Mouse (Mus musculus) forebrain, embryonic 16.5 days (tissue): ENCODE results near the gene Sebox. TPM values are rescaled to one million over a fixed set of nuclear protein-coding genes. Genes with fewer than 3 reads are reported as not detected.

ENCODE experiments used
- ATAC-seq: fragments of 200-750 bp; cut with Nextera tagmentation; 2 replicates; pipeline ENCODE4 v1.8.0; 2017; ENCODE audit warnings: mild to moderate bottlenecking, moderate library complexity
- H3K27ac ChIP-seq: fragments of 300-500 bp; sonication (generic); 2 replicates; pipeline ENCODE4 v1.5.1; 2014; ENCODE audit warnings: low read length, control low read depth
- H3K27me3 ChIP-seq: fragments of 300-500 bp; sonication (generic); replicated peaks from 2 replicates; pipeline ENCODE4 v1.6.1; 2014; ENCODE audit warnings: low read length; ENCODE audit not compliant: control insufficient read depth, insufficient read depth
- H3K36me3 ChIP-seq: fragments of 300-500 bp; sonication (generic); 2 replicates; pipeline ENCODE4 v1.6.1; 2014; ENCODE audit not compliant: control insufficient read depth, insufficient read depth
- H3K4me1 ChIP-seq: fragments of 300-500 bp; sonication (generic); replicated peaks from 2 replicates; pipeline ENCODE4 v1.6.1; 2014; ENCODE audit warnings: low read length; ENCODE audit not compliant: control insufficient read depth, insufficient read depth
- H3K4me2 ChIP-seq: fragments of 300-500 bp; sonication (generic); 2 replicates; pipeline ENCODE4 v1.6.1; 2014; ENCODE audit warnings: mild to moderate bottlenecking, low read length, control low read depth
- H3K4me3 ChIP-seq: fragments of 300-500 bp; sonication (generic); replicated peaks from 2 replicates; pipeline ENCODE4 v1.5.1; 2014; ENCODE audit warnings: mild to moderate bottlenecking, low read length, control low read depth
- H3K9ac ChIP-seq: fragments of 300-500 bp; sonication (generic); replicated peaks from 2 replicates; pipeline ENCODE4 v1.6.1; 2014; ENCODE audit warnings: low read depth, low read length, control low read depth
- H3K9me3 ChIP-seq: fragments of 300-500 bp; sonication (generic); 2 replicates; pipeline ENCODE4 v1.6.1; 2016; ENCODE audit warnings: low read length; ENCODE audit not compliant: control insufficient read depth
- WGBS: fragments of 180-500 bp; shearing (Covaris S2); extraction: QIAGEN DNeasy Blood & Tissue Kit; methylation state at CpG from one replicate; pipeline ENCODE4 v1.1.7; 2014; 5-methylcytosine and 5-hydroxymethylcytosine counted together
- polyA plus RNA-seq: library from polyadenylated mRNA; unstranded; fragments of >200 nt; fragmentation: Nextera tagmentation; extraction: Ambion mirVana; gene quantifications from 2 replicates; pipeline ENCODE4 v1.2.1, GENCODE M21; 2015

The Sebox gene
- 0.16 and 0.19 TPM in 2 replicates for polyA plus RNA-seq

DNA sequence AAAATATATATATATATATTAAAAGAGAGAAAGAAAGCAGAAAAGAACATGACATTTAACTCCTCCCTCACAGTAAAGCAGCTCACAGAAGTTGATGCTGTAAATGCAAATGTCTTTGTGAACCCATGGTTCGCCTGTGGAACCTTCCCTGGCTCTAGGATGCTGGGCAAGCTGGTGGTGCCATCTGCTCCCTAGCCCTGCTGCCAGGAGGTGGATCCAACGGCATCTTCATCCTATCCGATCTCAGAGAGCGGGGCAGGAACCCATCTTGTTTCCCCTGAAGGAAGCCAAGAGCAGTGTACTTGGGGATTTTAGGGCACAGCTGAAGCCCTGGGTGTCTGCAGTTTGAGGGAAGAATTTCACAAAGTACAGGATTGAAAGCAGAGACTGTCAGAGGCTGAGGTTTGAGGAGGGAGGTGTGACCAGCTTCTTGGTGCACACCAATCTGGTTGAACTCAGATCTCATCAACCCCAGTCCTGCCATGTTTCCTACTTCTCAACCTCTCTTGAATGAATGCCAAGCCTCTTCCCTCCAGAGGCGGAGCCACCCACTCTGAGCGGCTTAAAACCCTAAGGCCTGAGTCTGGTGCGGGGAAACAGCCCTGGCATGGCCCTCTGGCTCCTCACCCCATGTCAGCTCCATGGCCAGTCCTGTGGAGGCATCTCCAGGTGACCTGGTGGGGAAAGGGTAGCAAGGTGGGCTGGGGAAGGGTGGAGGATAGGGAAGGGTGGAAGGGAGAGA is at the start of gene Sebox:
TSS of gene Sebox (plus strand) at position 539 of the 742 bp plus-strand sequence.
- H3K27ac ChIP-seq, result no peak within 1 kb of the TSS; the same call in 1 of the 2 replicates
- 0 out of 2 replicates have a peak, but pooled peaks have one; percentile 24 for ATAC-seq
- WGBS, result 48% methylated on average over 7 of the region's 7 CpGs

DNA sequence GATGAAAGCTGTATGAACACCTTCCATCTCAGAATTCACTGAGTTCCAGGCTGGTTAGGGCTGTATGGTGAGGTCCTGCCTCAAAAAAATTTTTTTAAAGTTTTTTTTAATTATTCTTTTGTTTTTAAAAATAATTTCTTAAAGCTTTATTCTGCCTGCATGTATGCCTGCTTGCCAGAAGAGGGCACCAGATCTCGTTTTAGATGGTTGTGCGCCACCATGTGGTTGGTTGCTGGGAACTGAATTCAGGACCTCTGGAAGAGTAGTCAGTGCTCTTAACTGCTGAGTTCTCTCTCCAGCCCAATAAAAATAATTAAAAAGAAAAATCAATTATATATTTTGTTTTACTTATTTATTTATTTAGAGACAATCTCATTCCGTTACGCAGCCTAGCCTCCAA is 49.6 kb upstream of the Sebox start:
- H3K4me3 ChIP-seq, result no peak overlapping the region
- no peak for ATAC-seq
- H3K4me1 ChIP-seq, result no peaks in the 10 kb centered on the region
- no peak overlapping the region for H3K9ac ChIP-seq
- 14% methylated on average over 4 of the region's 4 CpGs for WGBS
- H3K4me2 ChIP-seq, result no peak overlapping the region
- H3K27me3 ChIP-seq, result no peaks in the 10 kb centered on the region
- no peaks in the 10 kb centered on the region for H3K36me3 ChIP-seq
- H3K9me3 ChIP-seq, result no peaks in the 10 kb centered on the region
- H3K27ac ChIP-seq, result no peak overlapping the region

More for the DNA sequence above, at the start of gene Sebox:
- Histone ChIP-seq H3K4me2 (no peak within 1 kb of the TSS), H3K9me3 (no peaks in the 10 kb centered on the region), H3K27me3 (0 out of 2 replicates have a peak, but pooled peaks cover 2% of the 10 kb centered on the region), H3K9ac (no peak within 1 kb of the TSS), H3K4me1 (peaks cover 7% of the 10 kb centered on the region), H3K36me3 (peaks cover 9% of the 10 kb centered on the region), H3K4me3 (no peak within 1 kb of the TSS)

DNA sequence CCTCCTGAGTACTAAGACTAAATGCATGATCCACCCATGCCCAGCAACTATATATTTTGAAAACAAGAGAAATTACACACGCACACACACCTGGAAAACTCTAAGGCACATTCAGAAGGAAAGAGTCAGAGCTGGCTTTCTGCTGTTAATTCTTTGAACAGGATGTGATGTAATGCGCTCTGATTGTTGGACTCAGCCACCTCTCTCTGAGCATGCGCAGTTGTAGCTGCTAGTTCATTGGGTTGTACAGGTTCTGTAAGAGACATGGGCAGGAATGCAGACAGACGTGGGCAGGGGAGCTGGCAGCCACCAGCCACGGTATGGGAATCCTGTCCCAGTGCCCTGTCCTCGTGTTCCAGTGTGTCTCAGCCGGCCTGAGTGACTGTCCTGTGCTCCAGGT is 49.0 kb upstream of the Sebox start:
- Histone ChIP-seq H3K27me3 (no peaks in the 10 kb centered on the region), H3K4me2 (no peak overlapping the region), H3K4me1 (no peaks in the 10 kb centered on the region), H3K9me3 (no peaks in the 10 kb centered on the region), H3K4me3 (no peak overlapping the region), H3K27ac (no peak overlapping the region), H3K36me3 (no peaks in the 10 kb centered on the region), H3K9ac (no peak overlapping the region)
- 70% methylated on average over 7 of the region's 7 CpGs for WGBS
- no peak for ATAC-seq

DNA sequence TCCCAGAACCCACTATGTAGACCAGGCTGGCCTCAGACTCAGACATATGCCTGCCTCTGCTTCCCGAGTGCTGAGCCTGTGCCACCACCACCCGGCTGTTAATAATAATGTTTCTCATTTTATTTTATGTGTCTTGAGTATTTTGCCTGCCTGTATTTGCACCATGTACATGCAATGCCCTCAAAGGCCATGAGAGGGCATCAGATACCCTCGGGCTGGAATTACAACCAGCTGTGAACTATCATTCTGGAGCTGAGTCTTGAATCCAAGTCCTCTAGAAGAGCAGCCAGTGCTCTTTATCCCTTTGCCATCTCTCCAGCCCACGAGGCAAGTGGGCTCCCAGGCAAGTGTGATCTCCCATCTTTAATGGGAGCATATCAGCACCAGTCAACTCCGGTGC is 47.9 kb upstream of the Sebox start:
- Histone ChIP-seq H3K4me3 (no peak overlapping the region), H3K9me3 (no peaks in the 10 kb centered on the region), H3K27me3 (no peaks in the 10 kb centered on the region), H3K4me1 (no peaks in the 10 kb centered on the region), H3K36me3 (no peaks in the 10 kb centered on the region), H3K27ac (no peak overlapping the region), H3K4me2 (no peak overlapping the region), H3K9ac (no peak overlapping the region)
- no peak for ATAC-seq
- WGBS, result 46% methylated on average over 5 of the region's 5 CpGs

DNA sequence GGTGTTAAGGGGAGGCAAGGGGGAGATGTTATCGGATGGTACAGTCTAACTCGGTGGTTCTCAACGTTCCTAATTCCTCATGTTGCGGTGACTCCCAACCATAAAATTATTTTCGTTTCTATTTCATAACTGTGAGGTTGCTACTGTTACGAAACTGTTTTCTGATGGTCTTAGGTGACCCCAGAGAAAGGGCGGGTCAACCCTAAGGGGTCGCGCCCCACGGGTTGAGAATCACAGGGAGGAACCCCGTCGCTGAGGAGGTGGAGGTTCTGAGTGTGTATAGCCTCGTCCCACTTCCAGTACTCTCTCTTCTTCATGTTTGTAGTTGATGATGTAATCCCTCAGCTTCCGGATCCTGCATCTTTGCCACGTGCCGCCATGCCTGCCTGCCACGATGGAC is 44.5 kb upstream of the Sebox start:
- no peak overlapping the region for H3K4me2 ChIP-seq
- H3K4me1 ChIP-seq, result no peaks in the 10 kb centered on the region
- 87% methylated on average over 17 of the region's 17 CpGs for WGBS
- no peak overlapping the region for H3K4me3 ChIP-seq
- H3K27ac ChIP-seq, result no peak overlapping the region
- no peak overlapping the region for H3K9ac ChIP-seq
- no peaks in the 10 kb centered on the region for H3K9me3 ChIP-seq
- H3K36me3 ChIP-seq, result no peaks in the 10 kb centered on the region
- H3K27me3 ChIP-seq, result no peaks in the 10 kb centered on the region
- ATAC-seq, result no peak

DNA sequence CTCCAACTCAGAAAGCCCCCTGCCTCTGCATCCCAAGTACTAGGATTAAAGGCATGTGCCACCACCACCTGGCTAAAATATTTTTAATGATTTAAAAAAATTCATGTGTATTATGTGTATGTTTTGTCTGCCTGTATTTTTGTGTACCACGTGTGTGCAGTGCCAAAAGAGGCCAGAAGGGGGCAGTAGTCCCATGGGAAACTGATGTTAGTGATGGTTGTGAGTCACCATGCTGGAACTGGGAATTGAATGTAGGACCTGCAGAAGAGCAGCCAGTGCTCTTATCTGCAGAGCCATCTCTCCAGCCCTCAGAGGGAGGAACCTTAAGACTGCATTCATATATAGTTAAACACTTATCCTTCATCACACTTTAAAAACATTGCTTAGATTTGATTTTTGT is 41.4 kb upstream of the Sebox start:
- Histone ChIP-seq H3K9ac (no peak overlapping the region), H3K4me1 (peaks cover 13% of the 10 kb centered on the region), H3K36me3 (no peaks in the 10 kb centered on the region), H3K9me3 (no peaks in the 10 kb centered on the region), H3K27me3 (no peaks in the 10 kb centered on the region), H3K27ac (no peak overlapping the region), H3K4me2 (no peak overlapping the region), H3K4me3 (no peak overlapping the region)
- ATAC-seq, result no peak
- WGBS, result 68% methylated on average over 1 of the region's 1 CpGs

GRCm38 (mm10) chr11:78462669-78463068 is 40.6 kb upstream of the Sebox start:
- H3K27me3 ChIP-seq, result no peaks in the 10 kb centered on the region
- H3K4me1 ChIP-seq, result peaks cover 13% of the 10 kb centered on the region
- H3K36me3 ChIP-seq, result no peaks in the 10 kb centered on the region
- no peak overlapping the region for H3K4me3 ChIP-seq
- no peak overlapping the region for H3K9ac ChIP-seq
- no peak overlapping the region for H3K27ac ChIP-seq
- ATAC-seq, result no peak
- H3K4me2 ChIP-seq, result no peak overlapping the region
- WGBS, result 80% methylated on average over 5 of the region's 5 CpGs
- H3K9me3 ChIP-seq, result no peaks in the 10 kb centered on the region

DNA sequence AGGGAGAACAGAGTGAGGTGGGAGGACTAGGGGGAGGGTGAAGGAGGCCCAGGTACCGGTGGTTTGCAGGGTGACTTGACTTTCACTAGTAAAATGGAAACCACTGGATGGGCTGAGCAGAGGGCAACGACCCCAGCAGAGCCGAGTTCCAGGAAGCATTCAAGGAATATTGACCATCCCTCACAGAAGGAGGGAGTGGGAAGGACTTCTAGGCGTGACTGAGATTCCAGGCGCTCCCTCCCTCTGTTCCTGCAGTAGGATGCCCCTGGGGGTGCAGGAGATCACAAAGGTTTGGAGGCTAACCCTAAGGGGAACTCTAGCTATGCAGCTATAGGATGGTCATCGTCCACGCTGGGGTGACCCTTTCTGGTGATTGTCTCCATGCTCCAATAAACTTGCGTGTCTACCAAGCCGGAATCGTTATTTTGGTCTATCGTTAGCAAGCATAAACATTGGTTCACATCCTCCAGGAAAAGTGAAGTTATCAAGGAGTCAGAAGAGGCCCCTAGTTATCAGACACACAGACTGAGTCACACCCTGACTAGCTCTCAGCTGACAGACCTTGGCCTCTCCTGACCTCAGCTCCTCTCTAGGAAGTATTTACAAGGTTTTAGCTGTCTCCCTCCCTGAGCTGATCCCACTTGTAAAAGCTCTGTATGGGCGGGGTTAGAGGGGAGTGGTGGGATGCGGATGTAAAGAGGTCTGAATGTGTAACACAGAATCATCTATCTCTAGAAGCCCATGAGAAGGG is 39.8 kb upstream of the Sebox start:
- H3K9me3 ChIP-seq, result no peaks in the 10 kb centered on the region
- H3K9ac ChIP-seq, result no peak overlapping the region
- 71% methylated on average over 13 of the region's 13 CpGs for WGBS
- H3K4me2 ChIP-seq, result no peak overlapping the region
- ATAC-seq, result no peak
- H3K27me3 ChIP-seq, result no peaks in the 10 kb centered on the region
- H3K27ac ChIP-seq, result no peak overlapping the region
- H3K4me1 ChIP-seq, result peaks cover 13% of the 10 kb centered on the region
- H3K36me3 ChIP-seq, result no peaks in the 10 kb centered on the region
- H3K4me3 ChIP-seq, result no peak overlapping the region

DNA sequence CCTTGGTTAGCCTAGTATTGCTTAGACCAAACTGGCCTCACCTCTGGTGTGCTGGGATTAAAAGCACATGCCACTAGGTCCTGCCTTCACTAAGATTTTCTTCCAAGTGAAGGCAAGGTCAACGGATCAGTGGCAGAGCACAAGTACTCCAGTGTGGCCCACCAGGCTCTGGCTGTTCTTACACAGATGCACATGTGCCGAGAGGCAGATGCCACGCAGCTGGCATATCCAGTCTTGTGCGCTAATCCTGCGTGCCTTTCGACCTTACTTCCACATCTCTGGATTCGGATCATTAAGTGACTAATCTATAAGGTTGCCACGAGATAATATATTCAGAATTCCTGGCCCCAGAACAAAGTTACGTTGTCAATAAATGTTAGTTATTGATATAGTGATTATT is 38.1 kb upstream of the Sebox start:
- H3K36me3 ChIP-seq, result no peaks in the 10 kb centered on the region
- H3K9ac ChIP-seq, result peak overlapping the region; percentile 77; the same call in 1 of the 2 replicates
- H3K4me3 ChIP-seq, result peak overlapping the region; percentile 67
- no peaks in the 10 kb centered on the region for H3K27me3 ChIP-seq
- peak overlapping the region; percentile 76 for H3K4me2 ChIP-seq
- no peak overlapping the region for H3K27ac ChIP-seq
- H3K9me3 ChIP-seq, result no peaks in the 10 kb centered on the region
- no peak for ATAC-seq
- peaks cover 13% of the 10 kb centered on the region for H3K4me1 ChIP-seq
- 25% methylated on average over 9 of the region's 9 CpGs for WGBS
